Mouse (Mus musculus): ENCODE results near the gene Tmem98.

Tmem98 gene

DNA sequence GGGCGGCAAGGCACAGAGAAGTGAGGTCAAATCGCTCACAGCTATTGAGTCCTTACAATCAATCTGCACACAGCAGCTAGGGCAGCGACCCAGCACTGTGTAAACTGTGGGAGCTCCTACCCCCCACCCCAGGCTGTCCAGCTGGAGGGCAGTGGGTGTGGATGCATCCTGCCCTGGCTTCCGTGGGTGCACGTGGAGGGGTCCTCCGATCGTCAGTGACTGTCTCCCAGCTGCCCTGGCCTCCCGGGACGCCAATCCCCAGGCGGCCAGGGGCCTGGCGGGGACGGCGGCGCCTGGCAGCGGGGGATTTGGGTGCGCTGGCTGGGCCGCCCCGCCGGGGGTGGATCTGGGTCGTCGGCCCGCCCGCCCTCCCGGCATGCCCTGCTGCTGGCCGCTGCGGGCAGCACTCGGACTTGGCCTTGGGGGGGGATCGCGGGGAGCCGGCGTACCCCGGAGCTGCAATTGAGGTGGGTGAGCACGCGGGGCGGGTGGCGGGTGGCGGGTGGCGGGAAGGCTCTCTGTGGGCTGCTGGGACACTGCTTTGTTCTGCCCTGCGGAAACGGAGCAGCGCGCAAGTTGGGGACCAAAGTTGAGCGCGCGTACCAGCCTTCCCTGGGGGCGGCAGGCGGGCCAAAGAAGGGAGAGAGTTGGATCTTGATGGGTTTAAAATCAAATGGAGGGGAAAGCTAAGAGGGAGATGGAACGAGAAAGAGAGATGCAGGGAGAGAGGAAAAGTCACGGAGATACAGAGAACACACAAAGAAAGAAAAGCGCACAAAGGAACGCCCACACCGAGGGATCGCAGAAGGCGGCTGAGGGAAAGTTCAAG, at the start of gene Tmem98:
TSS of gene Tmem98 (plus strand) at position 183 of the 829 bp plus-strand sequence.
- DNase-seq (ENCODE audit: extremely low spot score), result peak; percentile 71

DNA sequence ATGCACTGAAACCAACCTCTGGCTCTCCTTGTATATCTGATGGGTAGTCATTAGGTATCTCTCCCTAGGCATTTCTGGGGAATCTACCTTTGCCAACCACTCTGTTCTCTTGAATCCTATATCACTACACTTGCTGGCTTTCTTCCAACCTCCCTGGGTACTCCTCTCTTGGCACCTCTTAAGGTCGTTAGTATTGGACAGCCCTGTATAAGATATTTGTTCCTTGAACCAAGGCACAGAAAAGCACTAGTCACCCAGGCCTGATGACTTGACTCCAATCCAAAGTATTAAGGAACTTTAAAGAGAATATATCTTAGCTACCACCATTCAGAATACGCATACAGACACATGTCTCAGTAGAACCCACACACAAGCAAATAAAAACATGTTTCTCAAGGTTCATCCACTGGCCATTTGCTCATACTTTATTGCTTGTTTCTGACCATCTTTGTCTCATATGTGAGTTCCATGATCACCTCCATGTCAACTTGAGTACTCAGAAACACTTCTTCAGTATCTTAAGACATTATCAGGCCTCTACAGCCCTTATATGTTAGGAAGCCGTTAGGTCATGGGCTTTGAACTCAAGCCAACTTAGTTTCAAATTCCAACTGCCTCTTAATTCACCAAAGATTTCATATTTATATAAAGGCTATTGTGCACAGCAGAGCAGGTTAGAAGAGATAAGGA, 48.5 kb upstream of the Tmem98 start:
- DNase-seq (ENCODE audit: extremely low spot score), result no peak

DNA sequence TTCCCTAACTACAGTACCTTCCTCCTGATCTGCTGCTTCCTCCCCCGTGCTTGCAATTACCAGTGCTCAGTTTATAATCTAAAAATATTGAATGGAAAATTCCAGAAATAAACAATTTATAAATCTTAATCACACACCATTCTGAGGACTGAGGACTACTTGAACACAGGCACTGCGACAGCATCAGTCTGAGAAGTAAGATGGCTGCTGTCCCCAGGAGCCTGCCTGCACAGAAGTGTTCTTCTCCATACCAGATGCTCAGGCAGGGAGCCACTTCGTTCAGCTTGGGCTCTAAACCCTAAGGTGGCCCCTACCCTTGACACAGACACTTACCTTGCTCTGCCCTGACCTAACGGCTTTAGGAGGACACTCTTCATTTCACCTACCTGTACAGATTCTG, 47.9 kb upstream of the Tmem98 start:
- no peak for DNase-seq (ENCODE audit: extremely low spot score)

DNA sequence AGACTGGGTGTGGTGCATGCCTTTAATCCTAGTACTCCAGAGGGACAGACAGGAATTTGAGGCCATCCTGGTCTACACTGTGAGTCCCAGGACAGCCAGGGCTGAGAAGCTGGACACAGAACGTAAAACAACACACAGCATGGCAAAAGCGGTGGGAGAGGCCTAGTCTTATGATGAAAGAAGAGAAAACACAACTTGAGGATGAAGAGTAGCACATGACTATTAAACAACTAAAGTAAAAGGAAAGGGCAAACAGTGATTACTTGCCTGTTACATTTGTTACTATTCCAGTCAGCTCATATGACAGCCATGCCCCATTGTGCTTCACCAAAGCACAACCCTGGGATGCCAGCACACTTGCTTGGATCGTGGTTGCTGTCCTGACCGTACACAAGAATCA, 43.9 kb upstream of the Tmem98 start:
- DNase-seq (ENCODE audit: extremely low spot score), result no peak

DNA sequence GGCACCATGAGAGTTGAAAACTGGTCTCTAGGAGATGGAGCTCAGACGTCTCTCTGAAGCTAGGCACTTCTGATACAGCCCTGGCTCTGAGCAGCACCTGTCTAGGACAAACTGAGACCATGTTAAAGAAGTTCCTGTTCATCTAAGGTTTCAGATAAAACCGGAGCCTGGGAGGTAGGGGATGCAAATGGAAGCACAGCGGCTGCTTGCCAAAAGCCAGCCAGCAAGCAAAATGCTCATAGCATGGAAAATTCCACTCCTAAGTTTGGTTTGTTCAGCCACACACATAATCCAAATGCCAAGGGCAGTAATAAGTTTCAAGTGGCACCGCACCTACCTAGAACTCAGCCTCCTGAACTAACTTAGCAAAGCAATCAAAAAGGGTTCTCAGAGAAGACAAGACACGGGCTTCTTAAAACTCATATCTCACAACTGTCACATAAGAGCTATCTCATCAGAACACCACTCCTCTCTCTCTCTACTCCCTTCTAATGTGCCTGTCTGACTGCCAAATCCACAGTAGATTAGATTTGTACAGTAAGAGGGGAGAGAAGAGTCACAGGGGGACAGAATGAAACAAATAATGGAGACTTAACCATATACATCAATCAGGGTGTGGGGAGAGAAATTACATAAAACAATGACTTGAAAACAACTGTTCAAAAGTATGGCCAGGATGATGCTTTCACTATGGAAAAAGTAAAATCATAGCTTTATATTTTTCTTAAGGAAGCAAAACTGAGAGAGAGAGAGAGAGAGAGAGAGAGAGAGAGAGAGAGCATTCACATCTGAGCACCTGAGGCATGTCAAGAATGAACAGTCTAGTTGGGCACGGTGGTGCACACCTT, 43.3 kb upstream of the Tmem98 start:
- no peak for DNase-seq (ENCODE audit: extremely low spot score)

DNA sequence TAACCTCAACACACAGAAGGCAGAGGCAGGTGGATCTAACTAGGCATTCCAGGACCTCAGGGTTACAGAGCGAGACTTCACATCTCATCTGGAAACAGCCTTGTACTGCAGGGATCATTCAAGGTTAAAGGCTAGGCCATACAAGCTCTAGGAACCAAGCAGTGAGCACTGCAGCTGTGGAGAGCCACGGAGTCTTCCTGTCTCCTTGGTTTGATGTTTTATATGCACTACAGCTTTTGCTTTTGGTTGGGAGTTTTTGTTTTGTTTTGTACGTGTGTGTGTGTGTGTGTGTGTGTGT, 42.7 kb upstream of the Tmem98 start:
- DNase-seq (ENCODE audit: extremely low spot score), result no peak

DNA sequence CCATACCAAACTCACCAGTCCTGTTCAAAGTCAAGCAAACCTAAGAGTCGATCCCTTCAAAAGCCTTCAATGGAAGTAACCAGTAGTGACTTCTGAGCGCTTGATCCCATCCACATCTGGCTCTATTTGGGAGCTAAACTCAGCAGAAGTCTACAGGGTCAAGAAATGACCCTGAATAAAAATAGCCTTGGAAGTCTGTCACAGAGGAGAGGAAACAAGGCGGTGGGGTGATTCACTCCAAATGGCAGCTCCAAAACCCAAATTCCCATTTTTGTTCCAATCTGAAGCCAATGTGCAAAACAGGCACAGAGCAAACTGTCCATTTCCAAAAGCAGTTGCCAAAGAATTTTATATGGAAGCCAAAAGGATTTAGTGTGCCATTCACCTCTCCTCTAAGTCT, 38.8 kb upstream of the Tmem98 start:
- DNase-seq (ENCODE audit: extremely low spot score), result no peak

DNA sequence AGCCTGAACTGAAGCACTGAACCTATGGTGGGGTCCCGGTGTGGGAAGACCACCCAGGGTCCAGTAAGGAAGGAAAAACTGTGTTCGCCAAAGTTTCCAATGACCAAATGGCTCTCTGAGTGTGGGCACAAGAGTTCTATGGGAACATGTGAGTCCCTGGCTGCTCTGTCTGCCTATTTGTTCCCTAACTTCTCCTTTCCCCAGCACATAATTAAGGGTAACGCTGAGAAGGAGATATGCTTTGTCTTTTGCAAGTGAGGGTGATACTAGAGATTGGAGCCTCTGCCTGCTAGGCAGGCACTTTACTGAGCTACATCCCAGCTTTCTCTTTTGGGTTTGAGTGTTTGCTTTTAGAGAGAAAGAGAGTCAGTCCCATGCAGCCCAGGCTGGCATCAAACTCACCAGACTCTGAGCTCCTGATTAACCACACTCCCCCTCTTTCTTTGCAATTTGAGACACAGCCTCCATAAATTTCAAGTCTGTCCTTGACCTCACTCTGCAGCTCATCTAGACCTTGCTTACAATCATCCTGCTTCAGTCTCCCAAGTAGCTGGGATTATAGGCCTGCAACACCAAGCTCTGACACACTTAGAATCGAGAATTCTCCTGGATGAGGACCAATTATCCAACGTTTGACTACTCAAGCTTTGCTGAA, 38.3 kb upstream of the Tmem98 start:
- DNase-seq (ENCODE audit: extremely low spot score), result no peak

DNA sequence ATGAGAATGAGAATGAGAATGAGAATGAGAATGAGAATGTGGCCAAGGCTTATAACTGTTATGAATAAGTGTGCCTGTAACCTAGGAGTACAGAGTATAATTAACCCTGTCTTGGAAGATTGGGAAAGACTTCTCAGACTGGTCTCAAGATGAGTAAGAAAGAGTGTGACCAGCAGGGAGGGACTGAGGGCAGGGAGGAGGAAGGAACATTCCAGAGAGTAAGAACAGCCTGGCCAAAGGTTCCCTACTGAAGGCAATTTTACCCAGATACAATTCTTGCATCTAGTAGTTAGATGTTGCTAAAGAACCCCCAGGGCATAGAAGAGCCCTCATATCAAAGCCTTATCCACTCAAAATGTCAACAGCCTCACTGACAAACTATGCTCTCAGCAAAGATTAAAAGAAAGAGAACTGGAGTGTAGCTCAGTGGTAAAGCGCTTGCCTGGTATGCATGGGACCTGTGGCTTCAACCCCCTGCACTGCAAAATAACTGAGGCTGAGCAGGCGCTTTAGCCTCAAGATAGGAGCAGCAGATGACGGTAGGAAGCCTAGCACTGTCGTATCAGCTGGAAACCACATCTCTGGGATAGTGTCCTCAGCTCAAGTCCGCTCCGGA, 37.3 kb upstream of the Tmem98 start:
- DNase-seq (ENCODE audit: extremely low spot score), result no peak

DNA sequence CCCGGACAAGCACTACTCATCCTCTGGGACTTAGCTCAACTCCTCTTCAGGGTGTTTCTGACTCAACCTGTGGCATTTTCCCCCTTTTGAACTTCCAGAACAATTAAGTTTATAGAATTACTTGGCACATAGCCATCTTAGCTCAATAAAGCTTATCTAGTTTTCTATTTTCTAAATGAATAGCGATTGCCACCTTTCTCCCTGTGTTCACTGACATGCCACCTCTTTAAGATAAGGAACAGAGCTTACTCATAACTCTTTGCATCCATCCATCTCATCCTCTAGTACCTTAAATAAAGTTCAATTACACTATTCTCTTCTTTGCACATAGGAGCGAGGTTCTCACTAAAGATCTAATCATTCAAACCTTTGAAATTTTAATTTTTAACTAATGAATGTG, 34.4 kb upstream of the Tmem98 start:
- no peak for DNase-seq (ENCODE audit: extremely low spot score)

DNA sequence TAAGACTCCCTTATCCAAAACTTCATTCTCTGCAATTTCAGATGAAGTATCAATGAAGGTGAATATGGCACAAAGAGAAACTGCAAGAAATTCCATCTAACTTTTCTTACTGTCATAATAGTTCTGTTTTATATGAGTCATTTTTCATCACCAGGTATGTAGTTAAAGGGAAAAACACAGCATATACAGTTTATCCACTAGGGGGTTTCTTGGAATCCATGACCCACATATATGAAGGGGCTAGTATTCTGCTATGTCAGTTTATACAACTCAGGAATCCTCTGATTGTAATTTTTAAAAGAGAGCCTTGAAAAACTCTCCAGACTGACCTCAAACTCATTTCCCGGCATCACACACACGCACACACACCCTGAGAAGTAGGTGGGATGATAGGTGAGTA, 32.3 kb upstream of the Tmem98 start:
- DNase-seq (ENCODE audit: extremely low spot score), result no peak

DNA sequence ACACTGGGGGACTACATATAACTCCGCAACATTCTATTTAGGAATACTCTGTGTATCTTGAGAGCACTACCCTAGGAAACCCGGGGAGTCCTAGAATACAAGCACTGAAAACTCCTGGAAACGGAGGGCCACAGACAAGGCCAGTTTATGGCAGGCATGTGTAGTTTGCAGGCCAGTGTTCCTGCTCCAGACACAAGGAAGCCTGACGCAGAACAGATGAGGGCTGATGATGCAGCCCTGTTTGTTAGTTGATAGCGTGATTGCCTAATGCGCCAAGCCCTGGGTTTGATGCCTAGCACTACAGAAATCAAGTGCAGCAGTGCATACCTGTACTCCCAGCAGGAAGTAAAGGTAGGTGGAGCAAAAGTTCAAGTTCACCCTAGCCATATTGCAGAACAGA, 31.8 kb upstream of the Tmem98 start:
- no peak for DNase-seq (ENCODE audit: extremely low spot score)

DNA sequence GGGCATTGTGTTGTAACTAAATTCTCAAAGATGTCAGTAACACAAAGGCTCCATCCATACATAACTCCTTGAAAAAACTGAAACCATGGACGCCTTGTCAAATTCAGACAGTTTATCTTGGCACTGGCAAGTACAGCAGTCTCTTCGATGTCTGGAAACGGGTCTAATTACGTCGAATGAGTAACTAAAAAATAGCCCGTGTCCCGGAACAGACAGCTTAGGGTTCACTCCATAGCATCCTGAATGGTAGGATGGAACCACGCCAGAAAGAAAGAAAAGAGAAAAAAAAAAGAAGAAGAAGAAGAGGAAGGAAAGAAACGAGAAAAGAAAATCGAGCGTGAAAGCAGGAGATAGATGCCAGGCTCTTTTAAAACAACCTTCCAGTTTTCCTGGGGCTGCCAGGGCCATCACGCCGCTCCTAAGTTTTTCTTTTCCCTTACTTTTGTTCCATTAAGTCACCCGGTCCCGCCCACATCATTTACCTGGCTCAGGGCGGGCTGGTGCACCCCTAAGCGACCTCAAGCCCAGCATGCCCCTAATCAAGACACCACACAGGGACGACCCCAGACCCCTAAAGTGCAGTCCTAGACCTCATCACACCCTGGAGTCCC, 31.0 kb upstream of the Tmem98 start:
- DNase-seq (ENCODE audit: extremely low spot score), result no peak

DNA sequence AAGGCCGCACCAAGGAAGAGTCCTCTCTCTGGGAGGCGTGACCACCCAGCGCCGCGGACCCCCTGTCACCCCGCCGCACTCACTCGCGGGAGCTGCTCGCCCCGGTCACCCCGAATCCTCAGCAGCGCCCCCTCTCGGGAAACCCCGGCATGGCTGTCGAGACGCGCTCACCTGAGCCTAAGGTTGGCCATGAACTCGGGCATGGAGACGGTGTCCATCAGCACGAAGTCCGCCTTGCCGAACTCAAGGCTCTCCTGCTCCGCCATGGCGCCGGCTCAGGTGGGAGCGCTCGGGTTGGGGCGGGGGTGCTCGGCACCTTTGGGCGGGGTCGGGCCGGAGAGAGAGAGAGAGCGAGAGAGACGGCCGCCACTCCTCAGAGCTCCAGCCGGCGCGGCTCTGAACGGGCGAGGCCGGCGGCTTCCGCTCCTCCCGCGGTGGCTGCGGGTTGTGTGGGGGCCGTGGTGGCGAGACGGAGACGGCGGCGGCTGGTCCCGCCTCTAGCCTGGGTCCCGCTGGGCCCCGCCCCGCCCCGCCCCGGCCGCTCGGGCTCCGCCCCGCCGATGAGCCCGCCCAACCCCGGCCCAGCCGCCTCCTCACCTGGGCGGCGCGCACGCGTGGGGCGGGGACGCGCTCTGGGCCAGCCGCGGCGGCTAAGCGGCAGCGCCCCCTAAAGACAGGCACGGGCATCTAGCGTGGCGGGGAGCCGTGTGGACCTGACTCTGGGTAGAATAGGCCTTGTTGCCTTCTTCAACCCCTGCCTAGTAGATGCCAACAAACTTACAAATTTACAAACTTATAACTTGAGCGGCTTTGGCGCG, 30.2 kb upstream of the Tmem98 start, which contains the start of gene Myo1d:
TSS of gene Myo1d (minus strand) at position 499 of the 818 bp plus-strand sequence.
- DNase-seq (ENCODE audit: extremely low spot score), result peak; percentile 89

DNA sequence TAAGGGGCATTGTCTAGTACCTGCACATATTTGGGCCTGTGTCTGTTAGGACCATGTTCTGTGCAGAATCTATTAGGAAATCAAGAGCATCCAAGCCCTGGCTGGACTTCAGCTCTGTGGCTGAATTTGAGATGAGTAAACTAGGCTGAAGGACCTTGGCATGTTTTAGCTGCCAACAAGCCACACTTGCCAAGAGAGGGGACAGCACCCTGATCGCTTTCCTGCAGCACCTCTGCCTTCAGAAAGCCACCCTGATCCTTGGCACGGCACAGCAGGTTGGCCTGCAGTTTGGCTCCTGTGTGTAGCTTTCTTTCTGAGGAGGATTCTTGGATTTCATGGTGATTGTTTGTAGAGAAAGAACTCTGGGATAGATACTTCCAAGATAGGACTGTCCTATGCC, 28.4 kb upstream of the Tmem98 start:
- DNase-seq (ENCODE audit: extremely low spot score), result no peak

DNA sequence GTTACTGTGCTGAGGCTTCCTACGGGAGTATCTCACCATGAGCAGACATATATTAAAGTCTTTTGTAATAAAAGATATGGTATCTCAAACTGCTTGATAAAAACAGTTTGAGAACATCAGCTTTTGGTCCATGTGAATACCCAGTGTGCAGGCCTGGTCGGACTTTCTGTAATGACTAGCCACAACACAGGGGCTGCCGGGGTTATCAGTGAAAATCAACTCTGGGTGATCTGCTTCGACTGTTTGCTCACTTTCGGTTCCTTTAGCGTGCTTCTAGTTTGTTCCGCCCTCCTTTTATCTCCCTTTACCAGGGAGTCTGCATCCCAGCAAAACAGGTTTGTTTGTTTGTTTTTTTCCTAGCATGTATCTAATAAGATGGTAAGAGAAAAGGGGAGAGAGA, 26.5 kb upstream of the Tmem98 start:
- DNase-seq (ENCODE audit: extremely low spot score), result no peak

DNA sequence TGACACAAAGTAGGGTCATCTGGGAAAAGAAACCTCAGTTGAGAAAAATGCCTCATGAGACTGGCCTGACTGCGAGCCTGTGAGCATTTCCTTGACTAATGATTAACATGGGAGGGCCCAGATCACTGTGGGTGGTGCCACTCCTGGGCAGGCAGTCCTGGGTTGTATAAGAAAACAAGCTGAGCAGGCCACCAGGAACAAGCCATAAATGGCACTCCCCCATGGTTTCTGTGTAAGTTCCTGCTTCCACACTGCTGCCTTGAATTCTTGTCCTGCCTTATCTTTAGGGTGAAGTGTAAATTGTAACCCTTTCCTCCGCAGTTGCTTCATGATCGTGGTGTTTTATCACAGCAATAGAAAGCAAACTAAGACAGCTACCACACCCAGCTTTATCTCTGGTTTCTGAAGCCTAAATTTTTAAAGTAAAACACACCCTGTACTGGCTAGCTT, 25.7 kb upstream of the Tmem98 start:
- no peak for DNase-seq (ENCODE audit: extremely low spot score)

DNA sequence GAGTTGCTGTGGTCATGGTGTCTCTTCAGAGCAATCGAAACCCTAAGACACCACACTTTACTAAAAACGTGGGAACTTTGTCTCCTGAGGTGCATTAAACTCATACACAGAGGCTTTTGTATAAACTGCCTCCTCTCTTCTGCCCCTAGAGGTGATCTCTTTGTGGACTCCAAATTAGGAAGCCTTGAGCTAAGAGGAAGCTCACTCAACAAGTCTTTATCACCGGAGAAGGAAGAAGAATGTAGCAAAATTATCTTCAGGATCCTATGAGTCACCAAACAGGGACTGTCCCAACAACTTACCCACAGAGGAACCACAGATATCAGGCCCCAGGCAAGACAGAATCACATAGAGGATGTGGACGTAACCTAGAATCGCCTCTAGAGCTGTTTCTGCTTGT, 24.3 kb upstream of the Tmem98 start:
- no peak for DNase-seq (ENCODE audit: extremely low spot score)

DNA sequence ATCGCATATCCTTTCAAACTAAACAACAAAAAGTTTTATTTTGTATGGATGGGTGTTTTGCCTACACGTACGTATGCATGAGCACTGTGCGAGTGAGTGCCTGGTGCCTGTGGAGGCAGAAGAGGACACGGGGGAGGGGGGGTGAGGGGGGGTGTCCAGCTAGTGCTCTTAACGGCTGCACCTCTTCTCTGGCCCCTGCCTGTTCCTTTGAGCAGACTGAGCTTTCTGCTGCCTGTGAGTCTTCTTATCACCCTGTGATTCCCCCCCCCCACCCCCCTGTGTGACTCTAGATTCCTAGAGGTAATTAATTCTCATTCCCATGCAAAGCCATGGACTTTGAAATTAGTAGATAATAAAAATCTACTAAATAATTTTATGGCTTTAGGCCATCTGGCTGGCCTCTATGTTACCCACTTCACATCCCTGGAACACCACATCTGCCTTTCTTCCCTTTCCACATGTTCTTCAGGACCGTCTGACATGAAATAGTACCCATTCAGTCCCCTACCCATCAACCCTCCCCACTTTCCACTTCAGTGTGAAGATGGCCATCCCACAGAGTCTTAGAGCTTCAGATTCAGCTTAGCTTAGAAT, 20.2 kb upstream of the Tmem98 start:
- no peak for DNase-seq (ENCODE audit: extremely low spot score)

DNA sequence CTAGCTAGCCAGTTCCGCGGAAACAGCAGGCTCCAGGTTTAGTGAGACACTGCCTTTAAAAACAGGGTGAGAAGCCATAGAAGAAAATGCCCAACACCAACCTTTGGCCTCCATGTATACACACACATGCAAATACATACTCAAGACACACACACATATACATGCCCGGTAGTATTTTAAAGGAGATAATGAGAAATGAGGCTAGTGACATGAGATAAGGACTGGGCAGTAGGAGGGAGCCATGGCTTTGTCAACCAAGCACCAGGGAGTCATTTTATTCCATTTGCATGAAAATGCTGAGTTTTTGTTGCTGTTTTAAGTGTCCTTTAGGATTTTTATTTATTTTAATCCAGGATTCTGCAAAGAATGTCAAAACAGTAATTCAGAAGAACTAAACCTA, 19.6 kb upstream of the Tmem98 start:
- no peak for DNase-seq (ENCODE audit: extremely low spot score)

Measured in embryo, embryonic 9.5 days (tissue).